Mouse (Mus musculus) heart, postnatal 36 days (tissue): ENCODE data around the gene Gnat1. TPM values are rescaled to one million over a fixed set of nuclear protein-coding genes. Genes with fewer than 3 reads are reported as not detected.

Experiments
- DNase-seq, 2 experiments: peaks; one replicate each; pipeline ENCODE4 v3.0.0; 2021 to 2022
- intact Hi-C: fragments of 180-260 bp; cut with DNase I; formaldehyde crosslinking; loops from one replicate; pipeline ENCODE4 v1.15.1; 2025
- total RNA-seq, 2 experiments: library from RNA; stranded (reverse); gene quantifications; 2 replicates each; pipeline ENCODE4 v1.2.3; 2021

Gene Gnat1
- total RNA-seq, 2 experiments from 2014 or later = not detected

DNA sequence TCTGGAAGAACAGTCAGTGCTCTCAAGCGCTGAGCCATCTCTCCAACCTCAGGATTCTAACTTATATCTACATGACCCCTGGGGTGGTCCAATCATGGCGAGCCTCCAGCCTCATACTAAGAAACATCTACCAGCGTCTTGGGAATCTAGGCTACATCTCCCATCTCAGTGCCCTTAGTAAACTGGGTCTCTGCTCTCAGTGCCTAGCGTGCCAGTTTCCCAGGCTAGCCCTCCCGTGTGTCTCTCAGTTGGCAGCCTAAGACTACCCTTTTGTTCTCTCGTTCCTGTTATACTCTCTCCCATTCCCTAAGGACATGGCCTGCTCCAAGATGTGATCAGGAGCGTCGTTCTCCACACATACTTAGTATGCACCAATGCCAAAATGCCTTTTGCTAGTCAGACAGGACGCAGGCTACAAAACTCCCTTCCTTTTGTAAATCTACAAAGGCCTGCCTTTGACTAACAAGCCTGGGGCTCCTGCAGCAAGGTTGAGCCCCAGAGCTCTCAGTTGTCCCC, 48.1 kb downstream of the Gnat1 start:
- intact Hi-C loops = loop anchor here (5.0 kb wide), 1 partner anchor 64 kb away; the partner anchor contains the start of gene Hyal2
- no peak for DNase-seq

DNA sequence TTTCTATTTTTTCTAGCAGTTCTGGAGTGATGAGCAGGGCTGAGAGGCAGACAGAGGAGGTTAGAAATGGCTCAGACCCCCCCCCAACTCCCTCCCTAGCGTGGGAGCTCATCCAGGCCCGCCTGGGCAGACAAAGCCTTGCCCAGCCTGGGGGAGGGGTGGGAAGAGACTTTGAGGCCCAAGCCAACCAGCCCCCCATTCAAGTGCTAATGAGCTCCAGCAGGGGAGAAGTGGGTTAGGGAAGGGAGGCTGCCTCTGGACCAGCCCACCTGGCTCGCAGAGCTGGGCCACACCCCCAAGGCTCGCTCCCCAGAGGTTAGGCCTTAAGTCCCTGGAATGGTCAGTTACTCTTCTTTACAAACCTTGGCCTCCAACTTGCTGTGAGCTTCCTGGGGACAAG, 48.9 kb downstream of the Gnat1 start:
- intact Hi-C loops = loop anchor here (5.0 kb wide), 1 partner anchor 63 kb away; the partner anchor contains the start of gene Hyal2
- no peak for DNase-seq

DNA sequence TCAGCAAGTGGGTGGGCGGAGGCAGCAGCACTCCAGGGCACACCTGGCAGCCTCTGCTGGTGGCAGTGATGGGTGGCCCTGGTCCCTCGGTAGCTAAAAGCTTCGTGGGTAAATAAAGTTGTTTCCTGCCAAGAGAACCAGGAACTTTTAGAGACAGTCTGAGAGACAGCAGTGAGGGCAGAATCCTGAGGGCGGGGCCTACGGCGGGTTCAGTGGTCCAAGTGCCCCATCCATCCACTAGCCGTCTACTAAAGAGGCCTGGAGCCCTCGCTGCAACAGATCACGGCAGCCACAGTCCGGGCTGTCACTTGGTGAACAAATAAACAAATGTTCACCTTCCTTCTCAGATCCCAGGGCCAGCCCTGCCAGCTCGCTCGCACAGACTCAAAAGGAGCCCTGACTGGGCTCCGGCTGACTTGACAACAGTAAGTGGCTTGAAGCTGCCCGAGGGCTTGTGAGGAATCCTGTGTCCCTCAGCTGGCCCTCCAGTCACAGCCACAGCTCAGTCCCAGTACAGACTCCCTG, 49.5 kb downstream of the Gnat1 start:
- intact Hi-C loops = loop anchor here (5.0 kb wide), 1 partner anchor 63 kb away; the partner anchor contains the start of gene Hyal2
- no peak for DNase-seq

DNA sequence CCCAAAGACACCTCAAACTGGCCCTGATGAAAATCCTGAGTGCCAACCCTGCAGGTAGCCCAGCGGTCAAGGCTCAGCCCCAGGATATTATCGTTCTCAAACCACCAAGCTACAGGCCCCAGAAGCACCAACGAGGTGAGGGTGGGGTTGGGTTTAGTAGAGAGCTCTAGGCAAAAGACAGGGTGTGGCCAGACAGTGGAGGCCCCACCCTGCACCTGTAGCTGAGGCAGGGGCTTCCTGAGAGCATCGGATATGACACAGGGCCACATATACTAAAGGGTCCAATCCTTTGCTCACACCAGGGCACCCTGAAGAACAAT, 50.1 kb downstream of the Gnat1 start:
- intact Hi-C loops = no loop called here
- no peak for DNase-seq

DNA sequence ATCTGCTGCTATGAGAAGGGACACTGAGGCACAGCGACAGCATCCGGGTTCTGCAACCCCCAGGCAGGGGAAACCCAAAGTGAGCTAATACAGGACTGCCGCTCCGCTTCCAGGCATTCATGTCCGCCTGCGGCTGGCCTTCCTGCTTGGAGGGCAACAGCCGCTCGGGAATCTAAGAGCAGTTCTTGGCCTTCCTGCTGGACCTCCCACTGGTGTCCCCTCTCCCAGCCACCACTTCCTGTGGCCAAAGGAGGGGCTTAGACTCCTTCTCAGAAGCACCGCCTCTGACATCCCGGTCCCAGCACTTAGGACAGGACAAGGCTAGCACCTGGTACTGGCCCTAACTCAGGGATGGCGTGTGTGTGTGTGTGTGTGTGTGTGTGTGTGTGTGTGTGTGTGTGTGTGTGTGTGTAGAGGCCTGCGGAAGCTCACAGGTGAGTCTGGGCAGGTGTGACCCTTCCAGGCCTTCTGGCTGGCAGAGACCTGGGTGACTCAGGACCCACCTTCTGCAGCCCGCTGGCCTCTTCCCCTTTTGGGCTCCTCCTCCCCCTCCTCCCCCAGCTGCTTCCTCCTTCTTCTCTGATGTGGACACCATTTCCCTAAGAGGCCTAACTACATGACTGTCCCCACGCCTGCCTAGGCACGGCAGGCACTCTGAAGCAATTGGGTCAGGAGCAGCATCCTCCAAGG, 50.6 kb downstream of the Gnat1 start:
- intact Hi-C loops = no loop called here

DNA sequence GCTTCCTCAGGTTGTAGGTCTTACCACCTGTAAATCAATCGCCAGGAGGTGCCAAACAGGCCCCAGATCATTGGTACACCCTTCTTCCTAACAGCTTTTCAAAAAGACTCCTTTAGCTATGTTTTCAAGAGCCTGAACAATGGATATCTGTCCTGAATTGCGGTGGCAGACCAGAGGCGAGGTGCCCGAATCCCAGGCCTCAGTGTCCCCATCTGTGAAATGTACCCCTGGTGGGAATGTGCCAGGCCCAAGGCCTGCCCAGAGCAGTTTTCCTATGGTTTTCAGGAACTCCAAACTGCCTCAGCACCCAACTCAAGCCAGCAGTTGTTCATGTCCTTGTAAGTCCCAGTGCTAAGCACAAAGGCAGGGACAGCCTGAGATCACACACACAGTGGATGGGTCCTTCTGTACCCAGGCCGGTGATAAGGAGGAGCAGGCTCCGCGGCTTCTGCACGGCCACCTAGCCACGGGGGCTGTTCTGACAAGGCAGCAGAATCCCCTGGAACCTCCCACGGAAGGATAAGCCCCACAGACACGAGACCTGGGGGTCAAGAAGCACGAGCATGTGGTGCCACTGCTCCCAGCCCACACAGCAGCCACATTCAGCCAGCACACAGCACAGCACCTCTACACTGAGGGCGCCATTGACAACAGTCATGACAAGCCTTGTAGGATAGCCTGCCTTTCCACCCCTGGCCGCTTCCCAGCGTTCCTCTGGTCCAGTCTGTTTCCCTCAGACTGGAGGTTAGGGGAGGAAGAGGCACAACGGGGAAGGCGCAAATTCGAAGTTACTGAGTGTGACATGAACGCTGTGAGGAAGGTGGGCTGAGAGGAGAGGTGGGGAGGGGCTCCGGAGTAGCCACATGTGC, 51.9 kb downstream of the Gnat1 start:
- intact Hi-C loops = no loop called here

More for the DNA sequence above, 50.6 kb downstream of the Gnat1 start:
- DNase-seq = peak; percentile 61 to 72

DNA sequence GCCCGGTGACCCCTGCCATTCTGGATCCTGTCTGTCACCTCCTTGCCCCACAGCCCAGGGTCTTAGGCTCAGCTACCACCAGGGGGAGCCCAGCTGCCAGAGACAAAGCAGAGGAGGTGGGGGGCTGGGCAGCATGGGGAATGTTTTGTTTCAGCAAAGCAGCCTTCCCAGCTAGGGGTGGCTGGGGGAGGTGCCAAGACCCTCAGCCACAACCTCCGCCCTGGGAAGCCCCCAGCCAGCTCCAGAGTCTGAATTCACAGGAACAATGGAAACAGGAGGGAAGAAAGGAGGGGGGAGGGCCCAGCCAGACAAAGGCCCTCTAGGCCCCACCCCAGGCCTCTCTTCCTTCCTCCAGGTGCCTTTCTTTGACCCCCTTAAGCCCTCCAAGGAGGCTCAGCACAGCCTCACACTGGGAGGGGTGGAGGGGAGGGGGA, 52.7 kb downstream of the Gnat1 start:
- DNase-seq = peak; percentile 84 to 85

More for the DNA sequence above, 51.9 kb downstream of the Gnat1 start:
- DNase-seq = no peak

DNA sequence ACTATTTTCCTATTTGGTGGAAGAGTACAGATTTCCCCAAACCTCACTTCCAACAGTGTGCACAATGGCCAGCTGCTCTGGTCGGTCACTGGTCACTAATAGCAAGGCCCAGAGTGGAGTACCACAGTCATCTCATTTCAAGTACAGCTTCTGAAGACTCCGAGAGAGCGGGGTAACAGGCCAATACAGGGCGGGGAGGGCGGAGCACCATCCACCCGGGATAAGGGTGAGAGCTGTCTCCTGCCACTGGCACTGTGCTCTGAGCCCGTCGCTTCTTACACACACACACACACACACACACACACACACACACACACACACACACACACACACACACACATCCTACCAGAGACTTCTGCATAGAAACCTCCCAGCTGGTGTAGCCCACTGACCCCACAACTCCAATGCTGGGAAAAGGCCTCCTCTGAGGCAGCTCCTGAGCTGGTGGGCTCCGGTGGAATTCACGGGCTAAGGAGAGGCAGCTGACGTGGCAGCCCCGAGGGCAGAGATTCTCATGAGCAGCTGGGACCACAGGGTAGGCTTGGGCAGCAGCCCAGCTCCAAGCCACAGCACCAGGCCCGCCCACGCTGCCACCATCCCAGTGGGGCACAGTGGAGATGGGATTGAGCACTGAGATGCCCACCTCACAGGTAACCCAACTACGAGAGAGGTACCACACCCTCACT, 53.2 kb downstream of the Gnat1 start:
- DNase-seq = no peak
- intact Hi-C loops = loop anchor here (1.0 kb wide), 1 partner anchor 18 kb away; no protein-coding TSS in a partner anchor

More for the DNA sequence above, 52.7 kb downstream of the Gnat1 start:
- intact Hi-C loops = loop anchor here (1.0 kb wide), 1 partner anchor 17 kb away; no protein-coding TSS in a partner anchor

DNA sequence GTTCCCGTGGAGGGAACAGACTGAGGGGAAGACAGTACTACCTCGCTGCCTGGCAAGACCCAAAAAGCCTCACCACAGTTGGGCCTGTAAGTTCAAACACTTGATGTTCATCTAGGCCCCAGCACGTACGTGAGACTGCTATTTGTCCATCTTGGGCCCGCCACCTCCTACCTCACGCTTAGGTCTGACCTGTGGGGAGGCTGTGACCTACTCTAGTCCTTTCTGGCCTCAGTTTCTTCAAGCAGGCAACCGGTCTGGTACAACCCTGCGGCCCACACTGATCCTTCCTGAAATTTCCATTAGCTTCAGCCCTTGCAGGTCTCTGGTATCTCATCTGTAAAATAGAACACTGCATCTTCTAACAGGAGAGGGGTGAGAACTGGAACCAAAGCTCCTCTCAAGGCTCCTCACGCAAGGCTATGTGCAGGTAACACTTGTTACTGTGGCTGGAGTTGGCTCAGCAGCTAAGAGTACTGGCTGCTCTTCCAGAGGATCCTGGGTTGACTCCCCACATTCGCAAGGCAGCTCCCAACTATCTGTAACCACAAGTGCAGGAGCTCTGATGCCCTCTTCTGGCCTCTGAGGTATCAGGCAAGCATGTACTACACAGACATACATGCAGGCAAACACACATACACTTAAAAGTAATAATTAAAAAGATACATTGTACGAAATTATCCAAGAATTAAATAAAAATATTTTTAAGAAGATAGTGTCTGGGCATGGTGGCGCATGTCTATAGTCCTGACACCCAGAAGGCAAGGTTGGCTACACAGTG, 54.0 kb downstream of the Gnat1 start:
- DNase-seq = peak in 1 of 2 experiments; percentile 14
- intact Hi-C loops = loop anchor here (1.0 kb wide), 1 partner anchor 19 kb away; no protein-coding TSS in a partner anchor

DNA sequence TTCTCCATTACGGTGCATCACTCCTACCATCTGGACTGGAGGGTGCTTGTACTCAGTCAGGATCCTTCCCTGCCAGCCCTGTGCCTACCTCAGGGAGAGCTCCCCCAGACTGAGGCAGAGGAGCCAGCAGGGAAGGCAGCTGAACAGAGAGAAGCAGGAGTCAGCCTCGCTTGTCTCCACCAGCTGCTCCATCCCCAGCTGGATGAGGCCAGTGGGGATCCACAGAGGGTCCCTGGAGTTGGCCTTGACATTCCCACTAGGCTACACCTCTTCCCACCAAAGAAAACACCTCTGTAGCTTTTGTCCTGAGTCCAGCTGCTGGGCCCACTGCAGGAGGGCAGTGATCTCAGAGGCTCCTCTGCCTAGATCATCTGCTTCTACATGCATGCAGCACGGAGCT, 54.6 kb downstream of the Gnat1 start:
- no peak for DNase-seq

DNA sequence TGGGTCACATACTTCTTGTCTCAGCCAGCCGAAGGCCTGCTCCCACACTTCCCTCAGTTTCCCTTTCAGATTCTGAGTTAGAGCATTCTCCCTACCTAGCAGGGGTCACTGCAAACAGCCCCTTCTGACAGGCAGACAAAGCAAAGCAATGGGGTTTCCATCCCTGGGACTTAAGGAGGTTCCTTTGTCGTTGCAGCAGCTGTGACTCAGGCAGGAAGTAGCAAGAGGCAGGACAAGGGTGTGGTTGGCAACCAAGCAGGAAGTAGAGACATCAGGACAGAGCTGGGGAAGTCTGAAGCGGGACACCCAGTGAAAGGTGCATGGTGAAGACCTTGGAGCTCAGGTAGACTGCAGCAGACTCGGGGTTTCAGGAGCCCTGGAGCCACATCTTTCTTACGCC, 55.0 kb downstream of the Gnat1 start:
- DNase-seq = peak in 1 of 2 experiments; percentile 49

More for the DNA sequence above, 54.6 kb downstream of the Gnat1 start:
- intact Hi-C loops = no loop called here

More for the DNA sequence above, 55.0 kb downstream of the Gnat1 start:
- intact Hi-C loops = no loop called here

Other genes starting within 250 kb of the Gnat1 start
- 10 to 100 TPM; 22.7 to 26.8 TPM for gene Tmem115, start 145.8 kb downstream of the Gnat1 start, total RNA-seq
- 1 to 10 TPM; 4.7 to 5.3 TPM for gene Cyb561d2, start 137.5 kb downstream of the Gnat1 start, total RNA-seq
- gene Nprl2, start 137.5 kb downstream of the Gnat1 start, total RNA-seq = 10 to 100 TPM; 17.5 to 18.5 TPM
- gene Zmynd10, start 132.4 kb downstream of the Gnat1 start, total RNA-seq = not detected
- 10 to 100 TPM; 16.5 to 17.3 TPM for gene Rassf1, start 128.2 kb downstream of the Gnat1 start, total RNA-seq
- 10 to 100 TPM; 35.1 to 35.3 TPM for gene Tusc2, start 116.5 kb downstream of the Gnat1 start, total RNA-seq
- 10 to 100 TPM; 36.4 to 39.0 TPM for gene Hyal2, start 111.8 kb downstream of the Gnat1 start, total RNA-seq
- 1 to 10 TPM; 5.1 to 5.7 TPM for gene Hyal1, start 102.8 kb downstream of the Gnat1 start, total RNA-seq
- gene Naa80, start 100.8 kb downstream of the Gnat1 start, total RNA-seq = 10 to 100 TPM; 16.6 to 19.1 TPM
- gene Hyal3, start 98.9 kb downstream of the Gnat1 start, total RNA-seq = under 1 TPM; 0.36 to 0.46 TPM
- 10 to 100 TPM; 48.4 to 51.2 TPM for gene Ifrd2, start 92.1 kb downstream of the Gnat1 start, total RNA-seq
- 10 to 100 TPM; 18.5 to 22.0 TPM for gene Sema3b, start 70.5 kb downstream of the Gnat1 start, total RNA-seq
- gene Gnai2, start 44.3 kb downstream of the Gnat1 start, total RNA-seq = 100 to 1,000 TPM; 248 to 259 TPM
- gene Slc38a3, start 10.2 kb downstream of the Gnat1 start, total RNA-seq = 10 to 100 TPM; 66.0 to 80.3 TPM
- gene Sema3f, start 30.8 kb upstream of the Gnat1 start, total RNA-seq = 10 to 100 TPM; 16.0 to 16.9 TPM
- 10 to 100 TPM; 47.2 to 52.6 TPM for gene Rbm5, start 91.3 kb upstream of the Gnat1 start, total RNA-seq
- 10 to 100 TPM; 29.0 to 30.7 TPM for gene Rbm6, start 193.5 kb upstream of the Gnat1 start, total RNA-seq
- gene Mon1a, start 208.4 kb upstream of the Gnat1 start, total RNA-seq = 10 to 100 TPM; 11.9 to 12.2 TPM
- gene Mst1r, start 227.2 kb upstream of the Gnat1 start, total RNA-seq = 1 to 10 TPM; 1.8 to 2.2 TPM
- gene Actl11, start 248.8 kb upstream of the Gnat1 start, total RNA-seq = not detected